Mouse (Mus musculus) heart, postnatal 10 days (tissue): ENCODE measurements around the gene Wfs1. TPM values are rescaled to one million over a fixed set of nuclear protein-coding genes. Genes with fewer than 3 reads are reported as not detected.
"Not testable (repeated sequence)": the region's sequence is repeated elsewhere in the genome, so short reads cannot be mapped to it uniquely, and the experiment has no call there.

Experiments
- DNase-seq, 2 experiments: peaks; one replicate each; pipeline ENCODE4 v3.0.0; 2021
- intact Hi-C: fragments of 180-260 bp; cut with DNase I; formaldehyde crosslinking; loops from one replicate; pipeline ENCODE4 v1.15.1; 2025
- total RNA-seq, 2 experiments: library from RNA; stranded (reverse); gene quantifications; 2 replicates each; pipeline ENCODE4 v1.2.3; 2021

Gene Wfs1
- 10 to 100 TPM; 30.4 to 37.7 TPM for total RNA-seq

- peak; percentile 98 to 99 for DNase-seq
- intact Hi-C loops, result no loop called here
Measured at GRCm38 (mm10) chr5:36988781-36989624, at the start of gene Wfs1. Wfs1 (minus strand) TSS chr5:36989205.

- intact Hi-C loops, result no loop called here
- no peak for DNase-seq
Measured at GRCm38 (mm10) chr5:37036884-37037283, 47.9 kb upstream of the Wfs1 start.

GRCm38 (mm10) chr5:37035896-37036295, 46.9 kb upstream of the Wfs1 start:
- intact Hi-C loops, result no loop called here

GRCm38 (mm10) chr5:37035192-37035591, 46.2 kb upstream of the Wfs1 start:
- intact Hi-C loops, result no loop called here

More at GRCm38 (mm10) chr5:37035896-37036295, 46.9 kb upstream of the Wfs1 start:
- no peak for DNase-seq

GRCm38 (mm10) chr5:37030753-37031152, 41.7 kb upstream of the Wfs1 start:
- no peak for DNase-seq
- intact Hi-C loops, result no loop called here

More at GRCm38 (mm10) chr5:37035192-37035591, 46.2 kb upstream of the Wfs1 start:
- no peak for DNase-seq

GRCm38 (mm10) chr5:37029326-37029905, 40.4 kb upstream of the Wfs1 start:
- DNase-seq, result no peak
- intact Hi-C loops, result no loop called here

GRCm38 (mm10) chr5:37028486-37029311, 39.7 kb upstream of the Wfs1 start:
- DNase-seq, result no peak

GRCm38 (mm10) chr5:37028104-37028485, 39.1 kb upstream of the Wfs1 start:
- intact Hi-C loops, result no loop called here
- peak; percentile 73 for DNase-seq

More at GRCm38 (mm10) chr5:37028486-37029311, 39.7 kb upstream of the Wfs1 start:
- intact Hi-C loops, result no loop called here

- intact Hi-C loops, result no loop called here
Measured at GRCm38 (mm10) chr5:37027701-37028100, 38.7 kb upstream of the Wfs1 start.

GRCm38 (mm10) chr5:37017222-37017621, 28.2 kb upstream of the Wfs1 start:
- DNase-seq, result no peak
- intact Hi-C loops, result no loop called here

More at GRCm38 (mm10) chr5:37027701-37028100, 38.7 kb upstream of the Wfs1 start:
- no peak for DNase-seq

- intact Hi-C loops, result no loop called here
- DNase-seq, result peak; percentile 24 to 42
Measured at GRCm38 (mm10) chr5:37015612-37016310, 26.8 kb upstream of the Wfs1 start.

GRCm38 (mm10) chr5:37010666-37011317, 21.8 kb upstream of the Wfs1 start:
- no peak for DNase-seq
- intact Hi-C loops, result no loop called here

- DNase-seq, intact Hi-C loops: not testable (repeated sequence)
Measured at GRCm38 (mm10) chr5:37009761-37010160, 20.8 kb upstream of the Wfs1 start.

GRCm38 (mm10) chr5:37002001-37002400, 13.0 kb upstream of the Wfs1 start:
- peak; percentile 68 to 82 for DNase-seq
- intact Hi-C loops, result loop anchor here (1.0 to 5.0 kb wide), 3 partner anchors 43 to 165 kb away; no protein-coding TSS in a partner anchor

GRCm38 (mm10) chr5:37001002-37001401, 12.0 kb upstream of the Wfs1 start:
- no peak for DNase-seq
- intact Hi-C loops, result loop anchor here (5.0 kb wide), 1 partner anchor 164 kb away; no protein-coding TSS in a partner anchor

- intact Hi-C loops, result loop anchor here (1.0 kb wide), 1 partner anchor 37 kb away; no protein-coding TSS in a partner anchor
Measured at GRCm38 (mm10) chr5:36997996-36998395, 9.0 kb upstream of the Wfs1 start.

GRCm38 (mm10) chr5:36996410-36996809, 7.4 kb upstream of the Wfs1 start:
- DNase-seq, result no peak
- intact Hi-C loops, result no loop called here

More at GRCm38 (mm10) chr5:36997996-36998395, 9.0 kb upstream of the Wfs1 start:
- no peak for DNase-seq

GRCm38 (mm10) chr5:36990631-36991350, 1.8 kb upstream of the Wfs1 start:
- DNase-seq, result no peak
- intact Hi-C loops, result no loop called here

- no peak for DNase-seq
- intact Hi-C loops, result no loop called here
Measured at GRCm38 (mm10) chr5:36990196-36990595, 1.2 kb upstream of the Wfs1 start.
